Mouse (Mus musculus) testis, postnatal 14 days (tissue): ENCODE results near the gene Glb1.
A peak's percentile ranks its signal among the peaks of the same experiment; 100 is the strongest.

Experiments
- DNase-seq: peaks from one replicate; pipeline ENCODE4 v3.0.0; 2021; ENCODE audit warnings: low spot score

Gene Glb1

DNA sequence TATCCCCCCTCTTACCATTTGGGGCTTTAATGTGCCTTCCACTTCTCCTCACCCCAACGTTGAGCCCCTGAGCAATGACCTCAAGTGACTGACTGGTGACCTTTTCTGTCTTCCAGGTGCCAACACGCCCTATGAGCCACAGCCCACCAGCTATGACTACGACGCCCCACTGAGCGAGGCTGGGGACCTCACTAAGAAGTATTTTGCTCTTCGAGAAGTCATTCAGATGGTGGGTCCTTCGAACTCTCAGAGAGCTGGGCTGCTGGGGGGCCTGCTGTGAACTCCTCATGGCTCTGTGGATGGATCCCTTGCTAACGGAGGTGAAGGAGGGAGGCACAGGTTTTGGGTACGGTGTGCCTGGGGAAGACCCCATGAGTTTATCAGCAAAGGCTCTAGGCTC, 42.0 kb downstream of the Glb1 start:
- no peak for DNase-seq

GRCm38 (mm10) chr9:114443351-114443750, 42.5 kb downstream of the Glb1 start:
- DNase-seq: no peak

DNA sequence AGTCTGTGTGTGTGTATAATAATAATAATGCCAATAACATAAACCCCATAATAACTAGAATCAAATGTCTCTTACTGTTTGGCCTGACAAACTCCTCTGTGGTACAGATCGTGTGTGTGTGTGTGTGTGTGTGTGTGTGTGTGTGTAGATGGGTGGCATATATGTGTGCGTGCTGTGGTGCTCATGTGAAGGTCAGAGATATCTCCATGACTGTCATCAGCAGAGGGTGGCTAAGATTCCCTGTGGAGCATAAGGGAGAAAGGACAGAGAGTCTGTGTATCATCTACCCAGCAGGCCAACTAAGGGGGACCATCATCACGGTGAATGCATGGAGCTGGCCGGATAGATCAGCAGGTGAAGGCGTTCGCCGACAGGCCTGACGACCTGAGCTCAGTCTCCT, 46.0 kb downstream of the Glb1 start:
- DNase-seq: no peak

- DNase-seq: no peak
These were observed 47.8 kb downstream of the Glb1 start for GRCm38 (mm10) chr9:114448700-114449099.

- DNase-seq: no peak
These were observed 48.4 kb downstream of the Glb1 start for GRCm38 (mm10) chr9:114449120-114449754.

DNA sequence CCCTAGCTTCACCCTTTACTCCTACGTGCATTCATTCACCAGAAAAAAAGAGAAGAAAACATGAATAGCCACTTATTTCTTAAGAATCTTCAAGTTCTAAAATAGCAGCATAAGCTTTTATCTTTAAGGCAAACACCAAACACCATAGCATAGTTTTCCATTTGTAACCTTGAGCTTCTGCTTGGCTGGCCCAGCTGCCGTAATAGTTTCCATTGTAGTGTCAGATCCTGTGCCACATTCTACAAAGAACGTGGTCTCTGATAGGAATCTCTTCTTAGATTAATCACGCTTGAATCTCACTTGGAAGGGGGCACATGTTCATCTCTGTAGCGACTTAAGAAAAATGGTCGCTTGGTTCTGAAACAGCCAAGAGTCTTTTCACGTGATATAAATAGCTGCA, 50.7 kb downstream of the Glb1 start:
- no peak for DNase-seq

DNA sequence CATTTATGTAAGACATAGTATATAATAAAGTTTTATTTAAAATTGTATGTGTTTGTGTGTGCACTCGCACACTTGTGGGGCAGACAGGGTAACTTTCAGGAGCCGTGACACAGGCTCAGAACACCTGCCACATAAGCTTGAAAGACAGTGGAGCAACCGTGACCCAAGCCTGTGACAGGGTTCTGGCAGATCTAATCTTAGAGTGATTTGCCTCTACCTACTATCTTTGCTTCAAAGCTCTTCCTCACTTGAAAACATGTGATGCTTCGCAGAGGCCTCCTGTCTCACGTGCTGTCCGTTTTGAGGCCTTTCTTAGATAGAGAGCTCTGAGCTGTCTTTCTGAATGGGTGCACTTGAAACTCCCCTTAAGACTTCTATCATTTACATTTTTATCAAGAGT, 51.5 kb downstream of the Glb1 start:
- DNase-seq: no peak

- no peak for DNase-seq
These were observed 54.5 kb downstream of the Glb1 start for GRCm38 (mm10) chr9:114455420-114455819.

DNA sequence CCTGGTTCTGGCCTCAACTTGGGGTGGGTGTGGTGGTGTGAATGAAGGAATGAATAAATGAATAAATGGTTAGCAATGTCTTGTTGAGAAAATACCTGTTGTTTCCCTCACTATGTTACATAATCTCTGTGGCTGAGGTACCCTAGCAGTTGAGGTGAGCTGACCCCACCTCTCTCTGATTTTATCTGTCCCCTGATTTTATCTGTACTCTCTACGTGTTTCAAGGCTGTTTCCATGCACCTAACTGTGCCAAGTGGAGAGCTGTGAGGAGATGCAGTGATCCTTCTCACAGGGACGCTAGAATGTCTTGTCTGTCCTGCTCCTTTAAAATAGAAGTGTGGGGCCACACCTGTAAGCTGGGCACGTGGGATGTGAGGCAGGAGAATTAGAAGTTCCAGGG, 57.6 kb downstream of the Glb1 start:
- no peak for DNase-seq

DNA sequence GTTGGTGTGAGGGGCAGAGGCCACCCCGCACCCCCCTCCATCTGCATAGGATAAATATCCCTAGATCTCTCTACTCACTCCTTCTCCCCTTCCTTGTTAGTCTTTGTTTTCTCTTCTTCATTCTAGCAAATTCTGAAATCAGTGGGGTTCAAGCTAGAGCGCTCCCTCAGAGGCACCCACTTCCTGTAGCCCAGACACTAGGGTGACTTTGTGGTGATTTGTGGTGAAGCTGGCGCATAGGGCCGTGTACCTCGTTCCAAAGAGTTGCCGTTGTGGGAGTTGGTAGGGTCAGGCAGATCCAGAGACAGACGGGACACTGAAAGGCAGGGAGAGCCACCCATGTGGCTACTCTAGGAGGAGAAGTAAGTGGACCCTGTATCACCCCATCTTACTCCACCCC, 61.7 kb downstream of the Glb1 start:
- DNase-seq: no peak

- DNase-seq: no peak
These were observed 64.6 kb downstream of the Glb1 start for GRCm38 (mm10) chr9:114465442-114465841.

GRCm38 (mm10) chr9:114466871-114467270, 66.0 kb downstream of the Glb1 start:
- no peak for DNase-seq

- no peak for DNase-seq
These were observed 67.3 kb downstream of the Glb1 start for GRCm38 (mm10) chr9:114468217-114468616.

DNA sequence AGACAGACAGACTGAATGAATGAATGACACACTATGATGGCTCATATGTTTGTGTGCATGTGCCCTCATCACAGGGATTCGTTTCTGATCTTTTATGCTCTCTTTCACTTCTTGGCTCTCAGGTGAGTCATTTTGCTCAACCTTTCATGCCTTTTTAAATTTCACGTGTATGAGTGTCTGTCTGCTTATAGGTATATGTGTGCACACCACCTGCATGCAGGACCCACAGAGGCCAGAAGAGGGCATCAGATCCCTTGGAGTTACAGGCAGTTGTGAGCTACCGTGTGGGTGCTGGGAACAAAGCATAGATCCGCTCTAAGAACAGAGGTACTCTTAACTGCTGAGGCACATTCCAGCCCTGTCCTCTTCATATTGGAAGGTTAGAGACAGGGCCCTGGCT, 67.8 kb downstream of the Glb1 start:
- no peak for DNase-seq

DNA sequence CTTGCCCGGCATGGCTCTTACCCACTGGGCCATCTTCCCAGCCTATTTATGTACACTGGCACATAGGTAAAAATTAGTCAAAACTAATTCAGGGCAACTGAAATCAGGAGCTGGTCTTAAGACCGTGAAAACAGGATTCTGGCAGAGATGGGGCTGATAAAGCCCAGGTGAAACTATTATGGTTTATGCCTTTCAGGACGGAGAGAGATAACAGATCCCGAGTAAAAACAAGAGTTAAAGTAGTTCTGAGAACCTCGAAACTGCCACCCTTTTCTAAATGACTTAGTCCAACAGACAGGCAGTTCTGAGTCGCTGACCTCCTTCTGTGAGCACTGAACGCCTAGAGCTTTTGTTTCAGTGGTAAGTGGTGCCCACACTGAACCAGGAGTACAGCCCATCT, 71.0 kb downstream of the Glb1 start:
- DNase-seq: no peak

- no peak for DNase-seq
These were observed 76.1 kb downstream of the Glb1 start for GRCm38 (mm10) chr9:114477019-114477418.

GRCm38 (mm10) chr9:114480940-114481339, 80.1 kb downstream of the Glb1 start:
- no peak for DNase-seq

DNA sequence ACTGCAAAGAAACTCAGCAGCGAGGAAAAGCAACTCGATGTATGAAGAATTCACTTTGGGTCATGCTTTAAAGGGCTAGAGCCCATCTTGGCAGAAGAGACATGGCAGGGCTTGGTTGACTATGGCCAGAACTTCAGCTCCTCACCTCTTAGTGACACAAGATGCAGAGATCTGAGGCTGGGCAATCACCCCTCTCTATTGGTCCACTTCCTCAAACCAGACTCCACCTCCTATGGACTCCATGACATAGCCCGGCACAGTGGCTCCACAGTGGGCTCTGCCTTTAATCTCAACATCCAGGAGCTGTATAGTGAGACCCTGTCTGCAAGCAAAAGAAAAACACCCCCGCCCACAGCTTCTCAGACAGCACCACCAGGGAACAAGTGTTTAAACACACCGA, 83.9 kb downstream of the Glb1 start:
- DNase-seq: no peak

DNA sequence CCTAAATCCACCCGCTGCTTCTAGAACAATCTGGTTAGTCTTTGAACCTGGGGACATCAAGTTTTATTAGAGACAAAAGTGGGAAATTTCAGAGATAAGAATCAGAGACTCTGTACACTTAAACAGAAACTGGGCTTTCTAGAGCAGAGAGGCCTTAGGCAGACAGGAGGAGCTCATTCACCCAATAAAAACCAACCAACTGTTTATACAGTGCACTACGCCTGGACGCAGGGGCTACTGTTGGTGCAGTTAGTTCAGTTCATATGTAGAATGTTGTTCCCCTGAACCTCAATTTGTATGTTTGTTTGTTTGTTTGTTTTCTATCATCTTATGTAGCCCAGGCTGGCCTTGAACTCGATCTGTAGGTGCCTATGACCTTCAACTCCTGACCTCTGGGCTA, 85.9 kb downstream of the Glb1 start:
- DNase-seq: no peak

- no peak for DNase-seq
These were observed 86.8 kb downstream of the Glb1 start for GRCm38 (mm10) chr9:114487481-114488258.

DNA sequence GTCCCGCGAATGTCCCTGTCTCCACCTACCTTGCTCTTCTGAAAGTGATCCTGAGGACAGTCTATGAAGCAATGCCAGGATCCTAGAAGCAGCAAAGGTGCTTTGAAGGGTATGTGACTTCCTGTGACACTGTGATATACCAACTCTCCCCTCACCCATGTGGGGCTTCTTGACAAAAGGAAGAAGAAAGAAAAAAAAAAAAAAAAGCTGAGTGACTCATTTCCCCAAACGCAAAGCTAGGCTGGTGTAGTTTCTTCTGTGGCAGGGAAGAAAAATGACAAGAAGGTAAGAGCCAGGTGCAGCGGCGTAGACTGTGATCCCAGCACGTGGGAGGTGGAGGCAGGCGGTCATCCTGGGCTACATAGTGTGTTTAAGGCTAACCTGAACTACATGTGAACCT, 95.6 kb downstream of the Glb1 start:
- no peak for DNase-seq

DNA sequence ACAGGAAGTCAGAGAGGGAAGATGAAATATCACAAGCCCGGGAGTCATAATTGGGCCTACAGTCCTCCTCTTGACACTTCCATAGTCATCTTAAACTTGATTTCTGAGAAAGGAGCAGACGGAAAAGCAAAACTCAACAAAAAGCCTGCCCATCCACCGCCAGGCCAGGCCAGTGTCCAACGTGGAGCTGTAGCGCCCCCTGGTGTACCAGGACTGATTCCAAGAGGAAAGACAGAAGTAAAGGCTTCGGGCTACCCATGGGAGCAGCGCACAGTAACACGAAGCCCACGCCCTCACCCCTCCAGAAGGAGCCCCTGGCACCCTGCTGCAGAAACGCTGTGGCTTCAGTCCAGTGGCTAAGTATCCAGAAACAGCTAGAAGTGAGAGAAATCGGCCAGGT, 97.3 kb downstream of the Glb1 start:
- DNase-seq: peak; percentile 80

- DNase-seq: peak; percentile 53
These were observed 99.1 kb downstream of the Glb1 start for GRCm38 (mm10) chr9:114499783-114500515.
